Mouse (Mus musculus) olfactory bulb, adult 2 months (tissue): ENCODE measurements around the gene Chrna9.

Experiments used
- CTCF ChIP-seq: fragments of 200-500 bp; IDR thresholded peaks from 2 replicates; pipeline ENCODE4 v1.5.1; 2012; ENCODE audit warnings: low read depth, mild to moderate bottlenecking, low read length, moderate library complexity; ENCODE audit not compliant: insufficient read depth
- POLR2A ChIP-seq: fragments of 200-500 bp; IDR thresholded peaks from 2 replicates; pipeline ENCODE4 v1.6.1; 2012; ENCODE audit warnings: mild to moderate bottlenecking, low read depth, low read length, moderate library complexity; ENCODE audit not compliant: insufficient read depth

GRCm38 (mm10) chr5:65937011-65937726 lies 2.4 kb downstream of the Chrna9 start:
- TF ChIP-seq CTCF (no peak), POLR2A (no peak)
